Mouse (Mus musculus): ENCODE results near the gene Ak2.

The Ak2 gene

DNA sequence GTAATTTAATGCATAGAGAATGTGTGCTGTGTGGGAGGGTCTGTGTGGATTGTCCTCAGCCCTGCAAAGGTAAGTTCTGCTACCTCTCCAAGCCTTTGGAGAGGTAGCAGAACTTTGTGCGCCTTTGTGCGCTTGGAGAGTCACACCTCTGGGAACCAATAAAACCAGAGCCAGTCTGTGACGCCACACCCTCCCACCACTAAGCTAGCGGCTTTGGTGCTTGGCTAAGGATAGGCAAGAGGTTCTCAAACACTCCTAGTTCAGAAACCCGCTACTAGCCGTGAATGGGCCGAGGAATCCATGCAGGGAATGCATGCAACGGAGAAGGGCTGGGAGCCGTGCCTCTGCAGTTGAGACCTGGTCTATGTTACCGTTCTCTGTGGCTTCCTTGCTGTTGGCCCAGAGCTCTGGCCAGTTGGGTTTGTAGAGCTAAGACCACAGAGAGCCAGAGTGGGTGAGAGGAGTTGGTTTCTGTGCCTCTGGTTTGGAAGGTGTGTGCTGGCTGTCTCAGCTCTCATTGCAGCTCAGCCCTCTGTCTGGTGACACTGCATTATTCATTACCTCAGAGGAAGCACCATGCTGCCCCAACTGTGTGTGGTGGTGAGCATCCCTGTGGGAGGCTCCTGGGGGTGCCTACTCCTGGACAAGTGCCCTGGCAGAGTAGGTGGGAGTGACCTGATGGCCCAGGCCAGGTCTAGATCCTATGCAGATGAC, 21.6 kb downstream of the Ak2 start:
- no peak for DNase-seq (ENCODE audit: low spot score)

DNA sequence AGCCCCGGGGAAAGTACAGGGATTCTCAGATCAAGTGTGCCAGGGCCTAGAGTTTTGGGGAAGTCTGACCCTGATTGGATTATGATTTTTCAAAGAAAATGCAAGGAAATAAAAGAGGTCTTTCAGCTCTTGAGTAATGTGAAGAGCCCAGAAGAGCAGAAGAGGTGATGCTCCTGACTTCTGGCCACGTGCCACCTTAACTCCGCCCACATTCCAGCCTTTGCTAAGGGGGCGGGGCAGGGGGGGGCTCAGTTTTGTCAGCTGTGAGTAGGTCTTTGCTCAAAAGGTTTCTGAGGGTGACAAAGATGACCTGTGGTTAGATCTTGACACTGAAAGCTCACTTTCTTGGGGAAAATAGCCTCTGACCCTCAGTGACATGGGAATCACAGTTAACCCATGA, 24.6 kb downstream of the Ak2 start:
- DNase-seq (ENCODE audit: low spot score): no peak

- no peak for DNase-seq (ENCODE audit: low spot score)
Observed at GRCm38 (mm10) chr4:129017150-129017549, 25.4 kb downstream of the Ak2 start.

DNA sequence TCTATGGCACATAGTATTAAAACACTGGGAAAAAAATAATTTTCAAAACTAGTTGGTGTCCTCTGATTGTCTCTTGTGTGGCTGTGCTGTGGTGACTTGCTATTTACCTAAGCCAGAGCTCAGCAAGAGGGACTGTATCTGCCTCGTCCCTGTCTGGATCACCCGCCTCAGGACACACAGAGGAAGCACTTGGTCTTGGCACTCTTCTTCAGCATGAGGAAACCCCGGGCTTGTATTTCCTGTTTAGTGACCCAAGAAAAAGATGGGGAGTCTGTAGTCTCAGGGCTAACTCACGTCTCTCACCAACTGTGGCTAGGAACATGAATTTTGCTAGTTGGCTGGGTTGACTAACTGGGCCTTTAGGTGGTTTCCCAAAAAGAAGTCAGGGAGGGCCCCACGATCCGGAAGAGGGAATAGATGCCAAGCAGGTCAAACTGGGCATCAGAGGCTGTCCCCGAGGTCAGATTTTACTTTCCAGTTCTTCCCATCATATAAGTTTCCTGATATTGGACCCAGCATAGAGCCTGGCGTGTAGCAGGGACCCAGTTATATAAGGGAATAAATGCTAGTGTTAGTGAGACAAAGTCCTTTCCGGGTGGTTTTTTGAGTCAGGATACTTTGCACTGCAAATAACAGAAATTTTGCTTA, 27.2 kb downstream of the Ak2 start:
- DNase-seq (ENCODE audit: low spot score): no peak

DNA sequence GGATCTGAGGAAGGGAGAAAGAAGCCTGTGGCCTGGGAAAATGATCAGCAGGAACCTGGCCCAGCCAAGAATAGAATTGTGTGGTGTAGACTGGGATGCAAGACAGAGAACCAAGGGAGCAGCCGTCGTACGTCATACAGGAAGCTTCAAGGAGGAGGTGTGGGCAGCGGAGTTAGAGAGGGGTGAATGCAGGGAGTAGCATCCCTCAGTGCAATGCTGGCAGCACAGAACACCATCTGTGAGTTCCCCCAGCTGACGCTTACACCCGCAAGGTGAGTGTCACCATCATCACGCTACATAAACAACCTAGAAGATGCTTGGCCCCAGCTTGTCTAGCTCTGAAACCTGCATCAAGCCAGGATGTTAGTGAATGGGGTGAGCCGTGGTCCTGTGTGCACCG, 28.0 kb downstream of the Ak2 start:
- DNase-seq (ENCODE audit: low spot score): no peak

DNA sequence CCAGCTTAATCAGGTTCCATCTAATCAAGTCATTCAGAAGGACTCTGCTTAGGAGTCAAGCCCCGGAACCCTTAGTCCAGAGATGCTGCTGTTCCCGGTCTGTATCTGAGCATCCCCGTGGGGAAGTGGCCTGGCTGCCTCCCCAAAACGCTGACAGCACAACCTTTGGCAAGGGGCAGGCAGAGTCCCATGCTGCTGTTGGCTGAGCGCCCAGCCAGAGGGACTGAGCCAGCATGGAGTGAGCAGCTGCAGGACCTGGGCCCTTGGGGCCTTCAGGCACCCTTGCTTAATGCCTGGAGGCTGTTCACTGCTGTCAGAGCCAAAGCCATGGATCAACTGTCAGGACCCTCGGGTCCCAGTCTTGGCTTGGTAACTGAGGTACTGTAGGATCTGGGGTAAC, 28.7 kb downstream of the Ak2 start:
- DNase-seq (ENCODE audit: low spot score): no peak

- DNase-seq (ENCODE audit: low spot score): no peak
Observed at GRCm38 (mm10) chr4:129021426-129021825, 29.7 kb downstream of the Ak2 start.

DNA sequence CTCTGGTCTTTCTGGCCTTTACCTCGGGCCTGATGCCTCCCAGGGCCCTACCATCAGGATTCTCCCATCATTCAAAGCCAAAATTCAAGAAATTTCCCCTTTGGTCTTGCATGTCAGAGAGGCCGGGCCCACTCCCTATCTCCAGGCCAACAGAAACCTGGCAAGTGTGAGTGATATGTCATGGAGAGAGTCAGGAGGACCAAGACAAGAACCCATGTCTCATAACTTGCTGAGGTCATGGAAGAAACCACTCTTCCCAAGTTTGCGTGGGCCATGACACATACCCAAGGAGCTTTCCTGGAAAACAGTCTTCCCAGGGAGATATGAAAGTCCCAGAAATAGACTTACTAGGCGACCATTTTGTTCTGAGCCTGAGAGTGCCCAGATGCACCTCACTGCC, 30.1 kb downstream of the Ak2 start:
- DNase-seq (ENCODE audit: low spot score): no peak

DNA sequence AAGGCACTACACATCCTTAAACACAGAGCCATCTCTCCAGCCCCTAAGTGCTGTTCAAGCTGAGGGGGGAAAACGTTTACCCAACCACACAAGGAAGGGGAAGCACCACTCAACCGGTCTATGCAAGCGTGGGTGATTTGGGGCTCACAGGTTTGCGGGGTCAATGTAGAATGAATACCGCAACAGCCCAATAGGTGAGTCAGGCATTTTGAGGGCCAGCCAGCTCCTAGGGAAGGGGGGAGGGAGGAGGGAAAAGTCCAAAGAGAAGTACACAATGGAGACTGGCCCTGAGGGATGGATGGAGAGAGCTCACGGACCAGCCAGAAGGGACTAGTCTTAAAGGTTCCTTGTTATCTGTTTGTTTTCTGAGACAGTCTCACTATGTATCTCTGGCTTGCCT, 32.1 kb downstream of the Ak2 start:
- DNase-seq (ENCODE audit: low spot score): no peak

- no peak for DNase-seq (ENCODE audit: low spot score)
Observed at GRCm38 (mm10) chr4:129024775-129025174, 33.0 kb downstream of the Ak2 start.

- DNase-seq (ENCODE audit: low spot score): no peak
Observed at GRCm38 (mm10) chr4:129025707-129026106, 33.9 kb downstream of the Ak2 start.

GRCm38 (mm10) chr4:129030746-129031145, 39.0 kb downstream of the Ak2 start:
- no peak for DNase-seq (ENCODE audit: low spot score)

DNA sequence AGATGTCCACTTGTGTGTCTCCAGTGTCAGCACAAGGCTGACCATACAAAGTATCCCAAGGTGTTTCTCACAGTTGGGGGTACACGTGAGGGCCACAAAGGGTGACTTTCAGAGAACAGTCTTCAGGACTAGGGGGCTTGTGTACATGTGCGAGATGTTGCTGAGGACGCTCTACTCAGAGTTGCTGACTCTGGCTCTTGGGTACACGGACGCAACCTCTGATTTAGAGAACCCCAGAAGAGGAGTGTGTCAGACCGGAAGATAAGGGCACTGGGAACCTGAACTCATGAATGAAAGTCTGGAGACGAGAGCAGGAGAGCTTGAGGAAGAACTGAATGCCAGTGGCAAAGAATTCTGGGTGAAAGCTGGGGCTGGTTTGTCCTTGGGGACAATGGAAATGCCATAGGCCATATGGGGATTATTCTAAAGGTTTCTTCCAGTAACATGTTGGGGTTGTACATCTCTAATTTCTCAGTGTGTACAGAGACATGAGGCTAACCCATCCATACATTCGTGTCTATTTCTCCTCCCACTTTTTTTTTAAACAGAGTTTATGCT, 39.7 kb downstream of the Ak2 start:
- DNase-seq (ENCODE audit: low spot score): no peak

DNA sequence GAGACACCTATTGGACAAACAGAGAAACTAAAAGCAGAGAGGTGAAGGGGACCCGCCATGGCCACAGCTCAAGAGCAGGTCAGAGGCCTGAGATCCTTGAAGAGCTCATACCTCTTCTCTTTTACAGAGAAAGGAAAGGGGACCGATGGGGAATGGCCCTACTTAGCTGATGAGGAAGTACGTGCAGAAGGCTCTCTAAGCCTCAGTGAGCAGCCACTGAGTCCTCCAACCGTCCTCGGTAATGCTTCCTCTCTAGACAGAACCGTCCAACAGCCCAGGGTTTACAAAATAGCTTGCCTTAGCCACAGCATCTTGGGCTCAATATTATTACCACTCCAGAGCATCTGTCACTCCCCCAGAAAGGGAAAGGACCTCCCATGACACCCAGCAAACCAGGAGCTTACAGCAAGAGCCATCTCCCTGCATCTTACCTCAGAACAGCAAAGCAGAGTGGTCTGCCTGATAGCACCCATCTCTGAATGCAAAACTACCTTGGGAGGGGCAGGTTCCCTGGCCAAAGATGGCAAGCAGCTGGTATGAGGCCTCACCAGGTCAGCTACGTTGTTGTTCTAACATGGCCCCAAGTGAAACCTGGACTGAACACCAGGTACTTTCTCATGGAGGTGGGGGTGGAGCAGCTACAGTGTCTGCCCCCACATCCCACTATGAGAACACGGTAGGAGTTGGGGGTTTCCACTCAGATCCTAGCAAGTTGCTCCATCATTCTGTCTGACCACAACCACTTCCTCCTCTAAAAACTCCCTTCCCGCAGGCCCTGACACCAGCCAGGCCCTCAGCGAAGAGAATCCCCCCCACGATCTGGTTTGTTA, 40.6 kb downstream of the Ak2 start:
- DNase-seq (ENCODE audit: low spot score): no peak

DNA sequence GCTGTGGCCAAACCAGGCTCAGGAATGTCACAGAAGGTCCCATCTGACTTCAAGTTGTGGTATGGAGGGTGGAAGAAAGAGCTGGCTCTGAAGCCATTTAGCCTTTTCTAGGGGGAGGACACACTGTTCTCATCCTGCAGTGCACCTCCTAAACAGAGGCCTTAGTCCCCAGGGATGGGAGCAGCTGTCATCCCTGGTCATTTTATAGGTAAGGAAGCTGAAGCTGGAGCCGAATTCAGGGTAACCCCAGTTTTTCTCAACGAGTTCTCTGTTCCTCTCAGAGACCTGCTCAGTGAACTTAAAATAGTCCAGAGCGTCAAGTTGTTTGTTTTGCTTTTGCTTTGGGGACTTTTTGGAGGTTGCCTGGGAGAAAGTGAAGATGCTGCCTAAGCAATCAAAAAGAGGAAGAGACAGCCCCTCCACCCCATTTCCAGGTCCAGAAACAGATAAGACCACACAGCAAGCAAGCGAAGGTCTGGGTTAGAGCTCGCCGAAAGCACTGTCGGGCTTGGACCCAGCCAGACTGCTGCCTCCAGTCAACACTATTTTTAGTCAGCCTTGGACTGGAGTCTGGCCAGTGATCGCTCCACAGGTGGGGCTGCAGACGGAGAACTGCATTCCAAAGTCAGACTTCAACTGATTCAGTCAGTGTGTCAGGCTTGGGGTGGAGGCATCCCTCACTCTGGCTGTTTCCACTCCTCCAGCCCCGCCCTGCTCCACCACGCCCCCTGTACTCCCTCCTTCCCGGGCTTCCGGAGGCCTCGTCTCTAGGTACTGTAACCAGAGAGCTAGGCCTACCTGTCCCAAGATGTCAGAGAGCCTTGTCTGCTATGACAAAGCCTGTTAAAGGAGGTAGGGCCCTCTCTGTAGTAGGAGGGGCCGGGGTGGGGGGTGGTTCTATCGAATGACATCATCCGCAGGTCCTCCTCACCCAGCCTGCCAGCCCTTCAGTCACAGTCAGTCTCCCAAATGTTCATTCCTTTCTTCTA, 41.5 kb downstream of the Ak2 start:
- no peak for DNase-seq (ENCODE audit: low spot score)

DNA sequence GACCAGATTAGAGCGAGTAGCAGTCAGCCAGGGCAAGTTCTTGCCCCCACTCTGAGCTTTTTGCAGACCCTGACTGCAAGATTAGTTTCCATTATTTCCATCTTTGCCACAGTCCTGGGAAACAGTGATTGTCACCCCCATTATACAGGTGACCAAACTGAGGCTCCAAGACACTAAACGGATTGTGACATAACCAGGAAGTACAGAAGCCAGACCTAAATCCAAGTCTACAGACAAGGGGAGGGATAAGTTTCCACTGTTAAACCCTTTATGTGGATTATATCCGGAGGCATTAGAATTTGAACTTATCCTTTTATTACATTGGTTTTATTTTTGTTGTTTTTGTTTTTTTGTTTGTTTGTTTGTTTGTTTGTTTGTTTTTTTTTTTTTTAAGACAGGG, 42.5 kb downstream of the Ak2 start:
- DNase-seq (ENCODE audit: low spot score): no peak

DNA sequence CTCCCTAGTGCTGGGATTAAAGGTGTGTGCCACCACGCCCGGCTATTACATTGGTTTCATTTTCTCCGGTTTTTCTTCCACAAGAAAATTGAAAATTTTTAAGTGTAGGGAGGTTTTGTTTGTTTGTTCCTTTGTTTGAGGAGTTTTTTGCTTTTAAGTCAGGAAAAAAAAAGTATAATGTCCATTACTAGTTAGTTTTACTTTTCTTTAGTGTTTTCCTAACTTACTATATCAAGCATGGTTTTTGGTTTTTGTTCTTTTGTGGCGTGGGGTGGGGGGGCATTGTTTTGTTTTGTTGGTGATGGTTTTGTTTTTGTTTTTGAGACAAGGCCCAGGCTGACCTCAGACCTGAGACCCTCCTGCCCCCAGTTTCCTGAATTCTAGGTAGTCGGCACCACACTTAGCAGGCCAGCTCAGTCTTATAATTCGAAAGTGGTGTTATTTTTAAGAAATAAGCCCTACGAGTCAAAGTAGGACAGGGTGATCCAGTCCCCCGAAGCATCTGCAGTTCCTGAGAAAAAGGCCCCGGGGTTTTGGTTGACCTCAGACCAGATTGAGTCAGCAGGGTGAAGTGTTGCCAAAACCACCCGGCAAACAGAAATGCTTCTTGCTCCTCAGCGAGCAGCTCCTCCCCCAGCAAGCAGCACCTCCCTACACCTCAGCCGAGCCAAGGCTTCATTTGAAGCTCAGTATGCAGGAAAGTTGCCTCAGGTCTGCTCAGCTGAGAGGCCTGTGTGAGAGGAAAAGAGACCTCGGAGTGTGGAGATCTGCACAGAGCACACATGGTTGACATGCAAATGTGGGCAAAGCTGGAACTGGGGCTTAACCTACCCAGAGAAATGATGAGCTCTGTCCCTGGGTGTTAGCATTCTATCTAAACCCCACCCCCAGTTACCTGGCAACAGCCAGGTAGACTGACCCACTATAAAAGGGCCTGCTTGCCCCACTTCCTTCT, 43.2 kb downstream of the Ak2 start:
- DNase-seq (ENCODE audit: low spot score): no peak

- DNase-seq (ENCODE audit: low spot score): no peak
Observed at GRCm38 (mm10) chr4:129035851-129036445, 44.2 kb downstream of the Ak2 start.

DNA sequence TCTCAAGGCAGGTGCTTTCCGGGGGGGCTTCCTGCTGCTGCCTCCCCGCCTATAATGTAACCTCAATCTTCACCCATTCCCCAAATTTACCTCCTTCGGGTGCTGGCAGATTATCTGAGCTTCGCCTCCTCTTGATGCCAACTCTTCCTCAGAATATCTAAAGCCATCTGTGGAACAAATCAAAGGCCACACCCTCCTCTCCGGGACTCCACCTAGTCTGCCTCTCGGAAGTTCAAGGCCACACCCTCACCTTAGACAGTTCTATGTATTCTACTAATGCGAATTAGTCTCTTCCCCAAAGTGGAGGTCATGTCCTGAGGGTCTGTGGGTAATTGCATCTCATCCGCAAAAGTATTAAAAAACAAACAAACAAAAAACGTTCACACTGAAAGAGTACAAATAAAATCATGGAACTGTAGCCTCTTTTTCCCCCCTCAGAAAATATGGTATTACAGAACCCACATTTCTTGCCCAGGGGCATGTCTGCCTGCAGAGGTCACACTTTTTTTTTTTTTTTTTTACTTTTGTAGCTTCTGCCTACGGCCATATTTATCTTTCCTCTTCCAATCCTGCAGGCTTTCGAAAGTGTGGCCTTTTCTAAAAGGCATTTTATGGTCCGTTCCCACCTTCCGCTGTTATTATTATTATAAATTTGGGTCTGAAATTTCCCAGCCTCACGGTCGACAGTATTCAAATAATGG, 56.1 kb downstream of the Ak2 start:
- no peak for DNase-seq (ENCODE audit: low spot score)
